Mouse (Mus musculus): Measurements from ENCODE around the gene Dusp22. TPM values are rescaled to one million over a fixed set of nuclear protein-coding genes. Genes with fewer than 3 reads are reported as not detected.

Dusp22 gene
- polyA plus RNA-seq, 1 experiment = 10.3 TPM

GRCm38 (mm10) chr13:30669277-30669676 lies 9.5 kb downstream of the Dusp22 start:
- TF ChIP-seq CTCF (IDR thresholded peaks at IDR 0.05; ENCODE audit: extremely low read depth, insufficient read depth, insufficient read length, insufficient replicate concordance) = no peak
- no peak for TF ChIP-seq POLR2A (IDR thresholded peaks at IDR 0.05; ENCODE audit: low read depth, low read length)
- Histone ChIP-seq H3K4me3 (ENCODE audit: extremely low read depth, insufficient read depth, insufficient read length) (no peak overlapping the region), H3K27ac (ENCODE audit: insufficient read depth, low read length) (no peak overlapping the region), H3K4me1 (ENCODE audit: control insufficient read depth, insufficient read depth, insufficient read length) (no peaks in the 10 kb centered on the region), H3K27me3 (ENCODE audit: control insufficient read depth, insufficient read depth, low read length) (no peaks in the 10 kb centered on the region), H3K36me3 (ENCODE audit: control insufficient read depth, insufficient read depth, low read length) (no peaks in the 10 kb centered on the region)
- DNase-seq (ENCODE audit: low read depth in 1 of 2, low spot score in 2 of 2) = no peak
- 85% methylated on average over 3 of the region's 3 CpGs for WGBS

GRCm38 (mm10) chr13:30673878-30674277 lies 14.1 kb downstream of the Dusp22 start:
- Histone ChIP-seq H3K4me1 (ENCODE audit: control insufficient read depth, insufficient read depth, insufficient read length) (peaks cover 3% of the 10 kb centered on the region; the same call in 1 of the 2 replicates), H3K4me3 (ENCODE audit: extremely low read depth, insufficient read depth, insufficient read length) (no peak overlapping the region), H3K27me3 (ENCODE audit: control insufficient read depth, insufficient read depth, low read length) (no peaks in the 10 kb centered on the region), H3K36me3 (ENCODE audit: control insufficient read depth, insufficient read depth, low read length) (peaks cover 2% of the 10 kb centered on the region), H3K27ac (ENCODE audit: insufficient read depth, low read length) (no peak overlapping the region)
- TF ChIP-seq POLR2A (IDR thresholded peaks at IDR 0.05; ENCODE audit: low read depth, low read length) (no peak), CTCF (IDR thresholded peaks at IDR 0.05; ENCODE audit: extremely low read depth, insufficient read depth, insufficient read length, insufficient replicate concordance) (no peak)
- 56% methylated on average over 5 of the region's 5 CpGs for WGBS
- no peak for DNase-seq (ENCODE audit: low read depth in 1 of 2, low spot score in 2 of 2)

GRCm38 (mm10) chr13:30678822-30679221 lies 19.0 kb downstream of the Dusp22 start:
- 47% methylated on average over 5 of the region's 5 CpGs for WGBS
- DNase-seq (ENCODE audit: low read depth in 1 of 2, low spot score in 2 of 2) = no peak
- TF ChIP-seq POLR2A (IDR thresholded peaks at IDR 0.05; ENCODE audit: low read depth, low read length) = no peak
- TF ChIP-seq CTCF (IDR thresholded peaks at IDR 0.05; ENCODE audit: extremely low read depth, insufficient read depth, insufficient read length, insufficient replicate concordance) = no peak

GRCm38 (mm10) chr13:30681866-30682265 lies 22.1 kb downstream of the Dusp22 start:
- TF ChIP-seq POLR2A (IDR thresholded peaks at IDR 0.05; ENCODE audit: low read depth, low read length) (no peak), CTCF (IDR thresholded peaks at IDR 0.05; ENCODE audit: extremely low read depth, insufficient read depth, insufficient read length, insufficient replicate concordance) (no peak)
- Histone ChIP-seq H3K27ac (ENCODE audit: insufficient read depth, low read length) (no peak overlapping the region), H3K4me1 (ENCODE audit: control insufficient read depth, insufficient read depth, insufficient read length) (peaks cover 15% of the 10 kb centered on the region), H3K4me3 (ENCODE audit: extremely low read depth, insufficient read depth, insufficient read length) (no peak overlapping the region), H3K27me3 (ENCODE audit: control insufficient read depth, insufficient read depth, low read length) (no peaks in the 10 kb centered on the region), H3K36me3 (ENCODE audit: control insufficient read depth, insufficient read depth, low read length) (peaks cover 2% of the 10 kb centered on the region; the same call in 1 of the 2 replicates)
- 27% methylated on average over 4 of the region's 4 CpGs for WGBS
- DNase-seq (ENCODE audit: low read depth in 1 of 2, low spot score in 2 of 2) = peak in 1 of 2 experiments; percentile 47

More at GRCm38 (mm10) chr13:30678822-30679221, 19.0 kb downstream of the Dusp22 start:
- H3K36me3 ChIP-seq (ENCODE audit: control insufficient read depth, insufficient read depth, low read length) = peaks cover 2% of the 10 kb centered on the region
- H3K27ac ChIP-seq (ENCODE audit: insufficient read depth, low read length) = no peak overlapping the region
- no peaks in the 10 kb centered on the region for H3K27me3 ChIP-seq (ENCODE audit: control insufficient read depth, insufficient read depth, low read length)
- no peak overlapping the region for H3K4me3 ChIP-seq (ENCODE audit: extremely low read depth, insufficient read depth, insufficient read length)
- peaks cover 6% of the 10 kb centered on the region for H3K4me1 ChIP-seq (ENCODE audit: control insufficient read depth, insufficient read depth, insufficient read length)

GRCm38 (mm10) chr13:30682328-30682727 lies 22.5 kb downstream of the Dusp22 start:
- peaks cover 15% of the 10 kb centered on the region for H3K4me1 ChIP-seq (ENCODE audit: control insufficient read depth, insufficient read depth, insufficient read length)
- no peak overlapping the region for H3K4me3 ChIP-seq (ENCODE audit: extremely low read depth, insufficient read depth, insufficient read length)
- H3K27me3 ChIP-seq (ENCODE audit: control insufficient read depth, insufficient read depth, low read length) = no peaks in the 10 kb centered on the region
- no peak for TF ChIP-seq CTCF (IDR thresholded peaks at IDR 0.05; ENCODE audit: extremely low read depth, insufficient read depth, insufficient read length, insufficient replicate concordance)
- TF ChIP-seq POLR2A (IDR thresholded peaks at IDR 0.05; ENCODE audit: low read depth, low read length) = no peak
- 82% methylated on average over 3 of the region's 3 CpGs for WGBS
- peaks cover 2% of the 10 kb centered on the region; the same call in 1 of the 2 replicates for H3K36me3 ChIP-seq (ENCODE audit: control insufficient read depth, insufficient read depth, low read length)
- DNase-seq (ENCODE audit: low read depth in 1 of 2, low spot score in 2 of 2) = no peak
- H3K27ac ChIP-seq (ENCODE audit: insufficient read depth, low read length) = no peak overlapping the region

- H3K27ac ChIP-seq (ENCODE audit: insufficient read depth, low read length) = no peak overlapping the region
- peaks cover 15% of the 10 kb centered on the region for H3K4me1 ChIP-seq (ENCODE audit: control insufficient read depth, insufficient read depth, insufficient read length)
- H3K27me3 ChIP-seq (ENCODE audit: control insufficient read depth, insufficient read depth, low read length) = no peaks in the 10 kb centered on the region
- H3K36me3 ChIP-seq (ENCODE audit: control insufficient read depth, insufficient read depth, low read length) = no peaks in the 10 kb centered on the region
- DNase-seq (ENCODE audit: low read depth in 1 of 2, low spot score in 2 of 2) = no peak
- no peak overlapping the region for H3K4me3 ChIP-seq (ENCODE audit: extremely low read depth, insufficient read depth, insufficient read length)
- TF ChIP-seq POLR2A (IDR thresholded peaks at IDR 0.05; ENCODE audit: low read depth, low read length) (no peak), CTCF (IDR thresholded peaks at IDR 0.05; ENCODE audit: extremely low read depth, insufficient read depth, insufficient read length, insufficient replicate concordance) (no peak)
- WGBS = 36% methylated on average over 6 of the region's 6 CpGs
Measured at GRCm38 (mm10) chr13:30684614-30685122, 24.9 kb downstream of the Dusp22 start.

GRCm38 (mm10) chr13:30685957-30686356 lies 26.2 kb downstream of the Dusp22 start:
- no peak for TF ChIP-seq POLR2A (IDR thresholded peaks at IDR 0.05; ENCODE audit: low read depth, low read length)
- TF ChIP-seq CTCF (IDR thresholded peaks at IDR 0.05; ENCODE audit: extremely low read depth, insufficient read depth, insufficient read length, insufficient replicate concordance) = no peak
- 6% methylated on average over 2 of the region's 2 CpGs for WGBS
- Histone ChIP-seq H3K27me3 (ENCODE audit: control insufficient read depth, insufficient read depth, low read length) (no peaks in the 10 kb centered on the region), H3K4me1 (ENCODE audit: control insufficient read depth, insufficient read depth, insufficient read length) (peaks cover 15% of the 10 kb centered on the region), H3K4me3 (ENCODE audit: extremely low read depth, insufficient read depth, insufficient read length) (no peak overlapping the region), H3K27ac (ENCODE audit: insufficient read depth, low read length) (no peak overlapping the region), H3K36me3 (ENCODE audit: control insufficient read depth, insufficient read depth, low read length) (no peaks in the 10 kb centered on the region)
- peak in 1 of 2 experiments; percentile 36 for DNase-seq (ENCODE audit: low read depth in 1 of 2, low spot score in 2 of 2)

Data from spleen, adult 2 months (tissue).